ENCODE assay signal across 9 mouse cellular contexts in the genomic region with DNA sequence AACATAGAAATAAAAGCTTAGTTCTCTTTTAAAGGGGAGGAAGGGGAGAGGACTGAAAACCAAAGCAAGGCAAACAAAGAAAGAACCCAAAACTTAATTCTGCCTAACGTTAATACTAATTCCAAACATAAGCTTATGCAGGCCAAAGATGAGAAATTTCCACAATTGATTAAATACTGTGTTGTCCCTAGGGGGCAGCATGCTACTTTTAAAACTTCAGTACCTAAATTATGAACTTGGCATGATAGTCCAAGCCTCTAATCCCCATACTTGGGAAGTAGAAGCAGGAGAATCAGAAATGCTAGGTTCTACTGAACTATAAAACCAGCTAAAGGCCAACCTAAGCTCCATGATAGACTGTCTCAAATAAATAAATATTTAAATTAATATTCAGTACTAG. TPM values are rescaled to one million over a fixed set of nuclear protein-coding genes. Genes with fewer than 3 reads are reported as not detected.
DNase-seq lines count a peak whose midpoint lies in the region; ATAC-seq and TF ChIP-seq lines count a peak whose summit lies in the region.
"Had no signal": no experiment of that assay in that cellular context is flagged by ENCODE, and none has a peak within 500 bp of the region (broad histone marks: within the 10 kb centered on the region; RNA-seq: fewer than 3 reads in every experiment).

No protein-coding gene starts in this region.

- WGBS in liver, embryonic 14.5 days (ENCODE audit: insufficient replicate concordance): 39% methylated on average over 1 of the region's 1 CpGs
- 63% methylated on average over 1 of the region's 1 CpGs for whole genome bisulfite sequencing in liver, embryonic 12.5 days (ENCODE audit: insufficient replicate concordance)

- DNase-seq in gastrocnemius, adult 2 months: no peak
- DNase-seq in gastrocnemius, postnatal 10 days: no peak
- peak in 2 of 3 experiments; percentile 17 to 23 for DNase-seq in liver, embryonic 14.5 days (ENCODE audit: low read depth in 3 of 3, low spot score in 3 of 3)
- DNase-seq in brain, adult 2 months (ENCODE audit: low read depth, low spot score): peak; percentile 73
- no peak for DNase-seq in spleen, postnatal 4 days (ENCODE audit: low spot score in 2 of 2)
- DNase-seq in testis, postnatal 14 days (ENCODE audit: low spot score): no peak

- H3K36me3 ChIP-seq in liver, embryonic 14.5 days (replicated peaks; ENCODE audit: control insufficient read depth, insufficient read depth, low read depth): no peaks in the 10 kb centered on the region
- H3K36me3 ChIP-seq in liver, embryonic 12.5 days: no peaks in the 10 kb centered on the region
- H3K36me3 ChIP-seq: heart, embryonic 13.5 days had no signal

- no peak overlapping the region for H3K4me2 ChIP-seq in liver, embryonic 14.5 days (ENCODE audit: low read depth)
- no peak overlapping the region for H3K4me2 ChIP-seq in liver, embryonic 12.5 days
- H3K4me2 ChIP-seq: heart, embryonic 13.5 days had no signal

- TF ChIP-seq CTCF in gastrocnemius, adult 2 months (IDR thresholded peaks at IDR 0.05): peak; percentile 77
- peak; percentile 46; the same call in 1 of the 2 replicates for TF ChIP-seq CTCF in liver, embryonic 14.5 days (IDR thresholded peaks at IDR 0.05; ENCODE audit: low read depth)

- H3K27me3 ChIP-seq in liver, embryonic 14.5 days (ENCODE audit: control insufficient read depth, insufficient read depth, low read length): no peaks in the 10 kb centered on the region
- H3K27me3 ChIP-seq in liver, embryonic 12.5 days (replicated peaks): no peaks in the 10 kb centered on the region
- H3K27me3 ChIP-seq: heart, embryonic 13.5 days had no signal

- no peaks in the 10 kb centered on the region for H3K4me1 ChIP-seq in liver, embryonic 14.5 days (replicated peaks; ENCODE audit: control insufficient read depth in 2 of 2, insufficient read depth in 2 of 2, low read length in 1 of 2)
- no peaks in the 10 kb centered on the region for H3K4me1 ChIP-seq in liver, embryonic 12.5 days

- no peaks in the 10 kb centered on the region for H3K9me3 ChIP-seq in liver, embryonic 14.5 days (ENCODE audit: control insufficient read depth, low read length)
- H3K9me3 ChIP-seq in liver, embryonic 12.5 days (replicated peaks): no peaks in the 10 kb centered on the region
- H3K9me3 ChIP-seq: heart, embryonic 13.5 days had no signal

- no peak overlapping the region for H3K9ac ChIP-seq in liver, embryonic 14.5 days (replicated peaks)
- no peak overlapping the region for H3K9ac ChIP-seq in liver, embryonic 12.5 days
- H3K9ac ChIP-seq: heart, embryonic 13.5 days had no signal

- H3K27ac ChIP-seq in gastrocnemius, adult 2 months: peak overlapping the region; percentile 2; the same call in 1 of the 2 replicates
- H3K27ac ChIP-seq in liver, embryonic 14.5 days: no peak overlapping the region
- no peak overlapping the region for H3K27ac ChIP-seq in liver, embryonic 12.5 days
- H3K27ac ChIP-seq: heart, embryonic 13.5 days had no signal

- no peak for ATAC-seq in liver, embryonic 14.5 days (ENCODE audit: insufficient read depth)
- ATAC-seq in liver, embryonic 12.5 days: no peak
- ATAC-seq in neutrophil, adult 5-6 weeks (ENCODE audit: extremely low read depth, insufficient number of reproducible peaks, low FRiP score, poor library complexity, severe bottlenecking): 0 out of 2 replicates have a peak, but pooled peaks have one; percentile 26

- H3K4me3 ChIP-seq in gastrocnemius, adult 2 months: no peak overlapping the region
- no peak overlapping the region for H3K4me3 ChIP-seq in liver, embryonic 14.5 days (ENCODE audit: insufficient read depth in 1 of 2, low read depth in 2 of 2, low read length in 2 of 2)
- no peak overlapping the region for H3K4me3 ChIP-seq in liver, embryonic 12.5 days
- H3K4me3 ChIP-seq: heart, embryonic 13.5 days had no signal

- no peak for TF ChIP-seq EP300 in liver, embryonic 14.5 days (IDR thresholded peaks at IDR 0.05; ENCODE audit: low read depth)

- intact Hi-C loops in gastrocnemius, adult 2 months (cut with DNase I): loop anchor here (2.0 to 5.0 kb wide), 4 partner anchors 74 to 194 kb away; no protein-coding TSS in a partner anchor

RNA-seq across cellular contexts. Expression of a gene that starts 18.7 kb away (rescaled TPM):
- total RNA-seq in gastrocnemius, adult 2 months (2021): 10 to 100 TPM; 25.8 to 39.1 TPM
- 10 to 100 TPM; 26.4 to 31.0 TPM for total RNA-seq in gastrocnemius, postnatal 10 days (2021)
- 0.91 and 1.2 TPM in 2 replicates for polyA plus RNA-seq in liver, embryonic 14.5 days (2012; rRNA removed)
- polyA plus RNA-seq in liver, embryonic 14.5 days (2014; fragmentation: Nextera tagmentation; extraction: Ambion mirVana): 1.8 and 2.2 TPM in 2 replicates
- polyA plus RNA-seq in liver, embryonic 12.5 days (2016; fragmentation: Nextera tagmentation; extraction: Ambion mirVana): 4.1 and 5.0 TPM in 2 replicates
- total RNA-seq in neutrophil, adult 5-6 weeks (2017): 15.7 and 28.4 TPM in 2 replicates

Comparison
In these comparisons a context has a peak if more than half of its experiments do, and no peak if none do; other contexts are left out.
1. DNase-seq: peak in liver, embryonic 14.5 days (2 of 3) and brain, adult 2 months (single experiment); none in gastrocnemius, adult 2 months (single experiment), gastrocnemius, postnatal 10 days (single experiment), spleen, postnatal 4 days (0 of 2) and testis, postnatal 14 days (single experiment).